Mouse (Mus musculus): ENCODE measurements around the gene Arsb.

DNA sequence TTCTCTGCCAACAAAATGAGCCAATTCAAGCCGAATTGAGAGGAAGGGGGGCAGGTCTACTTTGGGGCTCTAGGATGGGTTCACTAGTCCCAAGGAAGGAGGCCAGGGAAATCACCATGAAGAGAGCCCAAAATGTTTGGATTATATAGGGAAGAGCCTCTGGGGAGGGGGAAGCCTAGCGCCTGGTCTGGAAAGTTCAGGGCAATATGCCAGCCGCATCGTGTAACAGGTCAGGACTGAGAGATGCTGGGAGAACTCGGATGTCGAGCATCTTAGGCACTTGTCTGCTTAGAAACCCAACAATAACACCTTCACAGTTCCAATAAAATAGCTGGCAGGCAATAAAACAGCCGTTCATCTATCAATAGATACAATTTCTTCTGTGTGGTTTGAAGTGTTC lies 216.2 kb downstream of the Arsb start:
- TF ChIP-seq CTCF (IDR thresholded peaks at IDR 0.05; ENCODE audit: borderline replicate concordance, insufficient read depth, low read length) (no peak), POLR2A (IDR thresholded peaks at IDR 0.05; ENCODE audit: low read depth, low read length) (no peak)
